Mouse (Mus musculus) CD8-positive naive resting alpha-beta T cell, adult 2 months (primary cell): Measurements from ENCODE around the gene Kcnd3.

ENCODE experiments used
- DNase-seq, 2 experiments: peaks; one replicate each; pipeline ENCODE4 v3.0.0; 2022; ENCODE audit warnings: low read depth in 2 of 2, low spot score in 2 of 2

Kcnd3 gene

GRCm38 (mm10) chr3:105578320-105578719, 126.2 kb downstream of the Kcnd3 start:
- DNase-seq: no peak

- DNase-seq: no peak
These were observed 129.0 kb downstream of the Kcnd3 start for GRCm38 (mm10) chr3:105581119-105581518.

- no peak for DNase-seq
These were observed 133.6 kb downstream of the Kcnd3 start for GRCm38 (mm10) chr3:105585734-105586159.

GRCm38 (mm10) chr3:105590056-105590672, 138.0 kb downstream of the Kcnd3 start:
- DNase-seq: no peak

GRCm38 (mm10) chr3:105591766-105592165, 139.6 kb downstream of the Kcnd3 start:
- DNase-seq: no peak

- no peak for DNase-seq
These were observed 140.1 kb downstream of the Kcnd3 start for GRCm38 (mm10) chr3:105592246-105592645.

- no peak for DNase-seq
These were observed 148.4 kb downstream of the Kcnd3 start for GRCm38 (mm10) chr3:105600483-105600882.

- DNase-seq: no peak
These were observed 150.8 kb downstream of the Kcnd3 start for GRCm38 (mm10) chr3:105602966-105603365.

- DNase-seq: no peak
These were observed 153.6 kb downstream of the Kcnd3 start for GRCm38 (mm10) chr3:105605726-105606125.

- DNase-seq: no peak
These were observed 156.7 kb downstream of the Kcnd3 start for GRCm38 (mm10) chr3:105608857-105609256.

- DNase-seq: no peak
These were observed 159.6 kb downstream of the Kcnd3 start for GRCm38 (mm10) chr3:105611531-105612422.

- DNase-seq: no peak
These were observed 160.3 kb downstream of the Kcnd3 start for GRCm38 (mm10) chr3:105612423-105612814.

GRCm38 (mm10) chr3:105616861-105617743, 165.0 kb downstream of the Kcnd3 start:
- DNase-seq: no peak

- no peak for DNase-seq
These were observed 169.0 kb downstream of the Kcnd3 start for GRCm38 (mm10) chr3:105621154-105621553.

- DNase-seq: no peak
These were observed 171.0 kb downstream of the Kcnd3 start for GRCm38 (mm10) chr3:105623137-105623536.

GRCm38 (mm10) chr3:105625961-105626360, 173.8 kb downstream of the Kcnd3 start:
- no peak for DNase-seq

- DNase-seq: no peak
These were observed 175.1 kb downstream of the Kcnd3 start for GRCm38 (mm10) chr3:105627258-105627657.

GRCm38 (mm10) chr3:105632296-105632695, 180.2 kb downstream of the Kcnd3 start:
- DNase-seq: no peak

- DNase-seq: no peak
These were observed 180.9 kb downstream of the Kcnd3 start for GRCm38 (mm10) chr3:105633021-105633420.

- DNase-seq: no peak
These were observed 190.1 kb downstream of the Kcnd3 start for GRCm38 (mm10) chr3:105642186-105642585.

- DNase-seq: no peak
These were observed 191.4 kb downstream of the Kcnd3 start for GRCm38 (mm10) chr3:105643566-105643965.
